Mouse (Mus musculus) intestine, embryonic 14.5 days (tissue): ENCODE measurements around the gene Myl3. TPM values are rescaled to one million over a fixed set of nuclear protein-coding genes. Genes with fewer than 3 reads are reported as not detected.

Experiments
- ATAC-seq: fragments of 200-750 bp; cut with Nextera tagmentation; replicated peaks from 2 replicates; pipeline ENCODE4 v1.8.0; 2017; ENCODE audit warnings: low read depth, moderate number of reproducible peaks, moderate TSS enrichment, moderate library complexity; ENCODE audit not compliant: low FRiP score, low TSS enrichment
- DNase-seq: peaks from one replicate; pipeline ENCODE4 v3.0.0-alpha.2; 2018; ENCODE audit warnings: low spot score
- H3K27ac ChIP-seq: fragments of 300-500 bp; sonication (generic); 2 replicates; pipeline ENCODE4 v1.5.1; 2014; ENCODE audit warnings: low read depth, mild to moderate bottlenecking, control low read depth
- H3K27me3 ChIP-seq: fragments of 300-500 bp; sonication (generic); replicated peaks from 2 replicates; pipeline ENCODE4 v1.6.1; 2014; ENCODE audit warnings: low read length, control low read depth; ENCODE audit not compliant: control insufficient read depth, insufficient read depth
- H3K36me3 ChIP-seq: fragments of 300-500 bp; sonication (generic); 2 replicates; pipeline ENCODE4 v1.6.1; 2014; ENCODE audit warnings: low read length, control low read depth; ENCODE audit not compliant: control insufficient read depth, insufficient read depth
- H3K4me1 ChIP-seq: fragments of 300-500 bp; sonication (generic); replicated peaks from 2 replicates; pipeline ENCODE4 v1.6.1; 2014; ENCODE audit warnings: low read length, control low read depth, mixed read lengths; ENCODE audit not compliant: control insufficient read depth, insufficient read depth
- H3K4me2 ChIP-seq: fragments of 300-500 bp; sonication (generic); 2 replicates; pipeline ENCODE4 v1.6.1; 2014; ENCODE audit warnings: low read length
- H3K4me3 ChIP-seq: fragments of 300-500 bp; sonication (generic); 2 replicates; pipeline ENCODE4 v1.5.1; 2014; ENCODE audit warnings: low read depth, low read length, control low read depth, mixed read lengths
- H3K9ac ChIP-seq: fragments of 300-500 bp; sonication (generic); 2 replicates; pipeline ENCODE4 v1.6.1; 2014; ENCODE audit warnings: mild to moderate bottlenecking, low read length
- H3K9me3 ChIP-seq: fragments of 300-500 bp; sonication (generic); 2 replicates; pipeline ENCODE4 v1.6.1; 2016; ENCODE audit warnings: low read length, control low read depth; ENCODE audit not compliant: control insufficient read depth
- WGBS: fragments of 180-500 bp; shearing (Covaris S2); extraction: QIAGEN DNeasy Blood & Tissue Kit; methylation state at CpG from one replicate; pipeline ENCODE4 v1.1.7; 2014; 5-methylcytosine and 5-hydroxymethylcytosine counted together
- polyA plus RNA-seq: library from polyadenylated mRNA; unstranded; fragments of >200 nt; fragmentation: Nextera tagmentation; extraction: Ambion mirVana; gene quantifications from 2 replicates; pipeline ENCODE4 v1.2.1, GENCODE M21; 2014

Gene Myl3
- polyA plus RNA-seq, 1 experiment from 2014 or later, result 0.23 TPM

GRCm38 (mm10) chr9:110706784-110707183 is 34.9 kb upstream of the Myl3 start:
- Histone ChIP-seq H3K9me3 (no peaks in the 10 kb centered on the region), H3K27ac (no peak overlapping the region), H3K27me3 (no peaks in the 10 kb centered on the region), H3K4me3 (no peak overlapping the region), H3K4me1 (peaks cover 5% of the 10 kb centered on the region), H3K9ac (no peak overlapping the region), H3K36me3 (peaks cover 13% of the 10 kb centered on the region), H3K4me2 (no peak overlapping the region)
- 73% methylated on average over 5 of the region's 5 CpGs for WGBS
- ATAC-seq (no peak), DNase-seq (no peak)

DNA sequence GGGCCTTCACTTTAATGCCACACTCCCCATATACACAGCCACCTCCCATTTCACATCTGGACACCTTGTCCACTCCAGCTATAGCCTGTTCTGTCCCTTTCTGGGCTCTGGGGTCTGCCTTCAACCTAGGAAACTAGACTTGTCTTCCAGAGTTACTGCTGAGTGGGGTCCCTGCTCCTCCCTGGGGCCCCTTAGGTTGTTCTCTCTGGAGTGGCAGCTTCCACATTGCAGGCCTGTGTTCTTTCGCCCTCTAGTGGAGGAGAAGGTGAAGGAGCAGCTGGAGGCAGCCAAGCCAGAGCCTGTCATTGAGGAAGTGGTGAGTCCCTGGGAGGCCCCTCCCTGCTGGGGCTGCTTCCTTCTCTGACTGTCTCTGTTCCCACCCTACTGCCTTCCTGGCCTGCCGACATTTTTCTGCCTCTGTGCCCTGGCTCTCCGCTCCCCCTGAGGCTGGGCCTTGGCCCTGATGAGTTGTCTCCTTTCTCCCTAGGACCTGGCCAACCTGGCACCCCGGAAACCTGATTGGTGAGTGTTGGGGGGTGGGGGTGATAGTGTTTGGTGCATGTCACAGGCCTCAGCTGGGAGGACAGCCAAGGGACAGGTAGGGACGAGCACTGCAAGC is 31.9 kb upstream of the Myl3 start:
- WGBS, result 33% methylated on average over 5 of the region's 5 CpGs
- DNase-seq, result peak; percentile 85
- peak overlapping the region; percentile 45 for H3K4me2 ChIP-seq
- peaks cover 13% of the 10 kb centered on the region for H3K36me3 ChIP-seq
- no peaks in the 10 kb centered on the region for H3K27me3 ChIP-seq
- peak; percentile 81 for ATAC-seq
- H3K9ac ChIP-seq, result peak overlapping the region; percentile 2; the same call in 1 of the 2 replicates
- peak overlapping the region; percentile 11 for H3K4me3 ChIP-seq
- H3K4me1 ChIP-seq, result peaks cover 5% of the 10 kb centered on the region
- no peaks in the 10 kb centered on the region for H3K9me3 ChIP-seq
- no peak overlapping the region for H3K27ac ChIP-seq

GRCm38 (mm10) chr9:110711532-110711931 is 30.1 kb upstream of the Myl3 start:
- Histone ChIP-seq H3K9me3 (no peaks in the 10 kb centered on the region), H3K4me2 (no peak overlapping the region)

GRCm38 (mm10) chr9:110711996-110712395 is 29.7 kb upstream of the Myl3 start:
- Histone ChIP-seq H3K27ac (no peak overlapping the region), H3K9ac (no peak overlapping the region), H3K4me1 (peaks cover 5% of the 10 kb centered on the region), H3K36me3 (peaks cover 13% of the 10 kb centered on the region), H3K9me3 (no peaks in the 10 kb centered on the region), H3K27me3 (no peaks in the 10 kb centered on the region), H3K4me3 (no peak overlapping the region), H3K4me2 (no peak overlapping the region)
- ATAC-seq (no peak), DNase-seq (no peak)
- WGBS, result 81% methylated on average over 6 of the region's 6 CpGs

More at GRCm38 (mm10) chr9:110711532-110711931, 30.1 kb upstream of the Myl3 start:
- H3K4me3 ChIP-seq, result no peak overlapping the region
- no peak overlapping the region for H3K9ac ChIP-seq
- ATAC-seq (no peak), DNase-seq (no peak)
- peaks cover 13% of the 10 kb centered on the region for H3K36me3 ChIP-seq
- WGBS, result 86% methylated on average over 1 of the region's 1 CpGs
- H3K27ac ChIP-seq, result no peak overlapping the region
- peaks cover 5% of the 10 kb centered on the region for H3K4me1 ChIP-seq
- H3K27me3 ChIP-seq, result no peaks in the 10 kb centered on the region

GRCm38 (mm10) chr9:110712545-110712944 is 29.1 kb upstream of the Myl3 start:
- peaks cover 13% of the 10 kb centered on the region for H3K36me3 ChIP-seq
- H3K4me2 ChIP-seq, result no peak overlapping the region
- 69% methylated on average over 4 of the region's 4 CpGs for WGBS
- no peak overlapping the region for H3K9ac ChIP-seq
- no peaks in the 10 kb centered on the region for H3K27me3 ChIP-seq
- DNase-seq (no peak), ATAC-seq (no peak)
- H3K27ac ChIP-seq, result no peak overlapping the region
- peaks cover 5% of the 10 kb centered on the region for H3K4me1 ChIP-seq
- H3K9me3 ChIP-seq, result no peaks in the 10 kb centered on the region
- H3K4me3 ChIP-seq, result no peak overlapping the region

GRCm38 (mm10) chr9:110713389-110713788 is 28.3 kb upstream of the Myl3 start:
- ATAC-seq, result 0 out of 2 replicates have a peak, but pooled peaks have one; percentile 5
- Histone ChIP-seq H3K4me2 (no peak overlapping the region), H3K9me3 (no peaks in the 10 kb centered on the region), H3K27ac (no peak overlapping the region), H3K27me3 (no peaks in the 10 kb centered on the region), H3K9ac (no peak overlapping the region), H3K4me1 (peaks cover 5% of the 10 kb centered on the region), H3K4me3 (no peak overlapping the region), H3K36me3 (peaks cover 13% of the 10 kb centered on the region)
- DNase-seq, result no peak
- 20% methylated on average over 1 of the region's 1 CpGs for WGBS

DNA sequence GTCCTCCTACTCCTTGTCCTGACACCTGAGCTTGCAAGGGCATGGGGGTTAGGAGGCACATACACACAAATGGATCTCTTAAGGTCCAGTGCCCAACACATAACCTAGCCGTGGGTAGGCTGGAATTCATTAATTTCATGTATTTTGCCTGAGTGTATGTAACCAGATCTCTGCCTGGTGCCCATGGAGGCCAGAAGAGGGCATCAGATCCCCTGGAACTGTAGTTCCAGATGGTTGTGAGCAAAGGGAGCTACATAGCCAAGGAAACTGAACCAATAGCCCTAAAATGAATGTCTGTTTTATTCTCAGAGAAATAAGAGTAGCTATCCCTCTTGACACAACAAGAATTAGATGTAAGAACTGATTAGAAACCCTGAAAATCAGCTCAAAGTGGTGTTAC is 26.2 kb upstream of the Myl3 start:
- ATAC-seq (no peak), DNase-seq (no peak)
- H3K4me3 ChIP-seq, result no peak overlapping the region
- no peak overlapping the region for H3K4me2 ChIP-seq
- H3K4me1 ChIP-seq, result peaks cover 4% of the 10 kb centered on the region; the same call in 1 of the 2 replicates
- H3K27ac ChIP-seq, result no peak overlapping the region
- WGBS, result 59% methylated on average over 1 of the region's 1 CpGs
- peaks cover 13% of the 10 kb centered on the region for H3K36me3 ChIP-seq
- H3K9me3 ChIP-seq, result no peaks in the 10 kb centered on the region
- no peak overlapping the region for H3K9ac ChIP-seq
- no peaks in the 10 kb centered on the region for H3K27me3 ChIP-seq

GRCm38 (mm10) chr9:110716775-110717174 is 24.9 kb upstream of the Myl3 start:
- Histone ChIP-seq H3K4me3 (no peak overlapping the region), H3K4me1 (peaks cover 4% of the 10 kb centered on the region; the same call in 1 of the 2 replicates), H3K9me3 (no peaks in the 10 kb centered on the region), H3K36me3 (peaks cover 13% of the 10 kb centered on the region), H3K4me2 (no peak overlapping the region), H3K9ac (no peak overlapping the region), H3K27ac (no peak overlapping the region), H3K27me3 (no peaks in the 10 kb centered on the region)
- 27% methylated on average over 4 of the region's 4 CpGs for WGBS
- DNase-seq (peak; percentile 69), ATAC-seq (peak; percentile 52)

DNA sequence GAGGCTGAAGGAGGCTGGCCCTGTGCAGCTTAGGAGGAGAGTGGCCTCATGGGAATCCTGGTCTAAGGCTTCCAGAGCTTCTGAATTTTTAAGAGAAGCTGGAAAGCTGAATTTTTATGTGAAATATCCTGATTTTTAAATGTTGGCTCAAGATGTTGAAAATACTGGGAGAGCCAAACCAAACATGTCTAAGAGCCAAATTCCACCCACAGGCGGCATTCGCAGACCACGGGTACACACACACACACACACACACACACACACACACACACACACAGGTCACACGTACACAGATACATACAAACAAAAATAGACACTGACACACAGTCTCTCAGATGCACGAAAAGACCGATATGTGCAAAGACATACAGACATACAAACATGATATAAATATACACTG is 23.6 kb upstream of the Myl3 start:
- H3K27ac ChIP-seq, result no peak overlapping the region
- peaks cover 4% of the 10 kb centered on the region; the same call in 1 of the 2 replicates for H3K4me1 ChIP-seq
- no peak for DNase-seq
- no peaks in the 10 kb centered on the region for H3K27me3 ChIP-seq
- WGBS, result 83% methylated on average over 6 of the region's 6 CpGs
- no peak overlapping the region for H3K4me3 ChIP-seq
- H3K9me3 ChIP-seq, result no peaks in the 10 kb centered on the region
- no peak overlapping the region for H3K4me2 ChIP-seq
- H3K36me3 ChIP-seq, result peaks cover 9% of the 10 kb centered on the region; the same call in 1 of the 2 replicates
- no peak for ATAC-seq
- H3K9ac ChIP-seq, result no peak overlapping the region
